Mouse (Mus musculus) lung, postnatal 0 days (tissue): ENCODE measurements around the gene Susd4. TPM values are rescaled to one million over a fixed set of nuclear protein-coding genes. Genes with fewer than 3 reads are reported as not detected.

ENCODE experiments used
- ATAC-seq: fragments of 200-750 bp; cut with Nextera tagmentation; 2 replicates; pipeline ENCODE4 v1.8.0; 2017; ENCODE audit warnings: moderate library complexity
- DNase-seq: peaks from one replicate; pipeline ENCODE4 v3.0.0-alpha.2; 2016; ENCODE audit warnings: low spot score
- H3K27ac ChIP-seq: fragments of 300-500 bp; sonication (generic); 2 replicates; pipeline ENCODE4 v1.5.1; 2014; ENCODE audit warnings: antibody characterized with exemption, mild to moderate bottlenecking, low read length, mixed read lengths
- H3K27me3 ChIP-seq: fragments of 300-500 bp; sonication (generic); replicated peaks from 2 replicates; pipeline ENCODE4 v1.6.1; 2014; ENCODE audit warnings: low read length, mixed read lengths; ENCODE audit not compliant: insufficient read depth
- H3K36me3 ChIP-seq: fragments of 300-500 bp; sonication (generic); 2 replicates; pipeline ENCODE4 v1.6.1; 2014; ENCODE audit warnings: low read length, mixed read lengths; ENCODE audit not compliant: insufficient read depth
- H3K4me1 ChIP-seq: fragments of 300-500 bp; sonication (generic); 2 replicates; pipeline ENCODE4 v1.6.1; 2014; ENCODE audit warnings: antibody characterized with exemption, low read depth, low read length, mixed read lengths; ENCODE audit not compliant: insufficient read depth
- H3K4me2 ChIP-seq: fragments of 300-500 bp; sonication (generic); replicated peaks from 2 replicates; pipeline ENCODE4 v1.6.1; 2014; ENCODE audit warnings: low read depth, mild to moderate bottlenecking, low read length, moderate library complexity, mixed read lengths
- H3K4me3 ChIP-seq: fragments of 300-500 bp; sonication (generic); 2 replicates; pipeline ENCODE4 v1.5.1; 2014; ENCODE audit warnings: low read depth, low read length
- H3K9ac ChIP-seq: fragments of 300-500 bp; sonication (generic); replicated peaks from 2 replicates; pipeline ENCODE4 v1.6.1; 2014; ENCODE audit warnings: low read depth, mild to moderate bottlenecking
- H3K9me3 ChIP-seq: fragments of 300-500 bp; sonication (generic); 2 replicates; pipeline ENCODE4 v1.6.1; 2016; ENCODE audit warnings: low read length, mixed read lengths
- CTCF ChIP-seq: IDR thresholded peaks from 2 replicates; pipeline ENCODE4 v1.5.1; 2016; ENCODE audit warnings: antibody characterized with exemption, mild to moderate bottlenecking
- EP300 ChIP-seq: IDR thresholded peaks from 2 replicates; pipeline ENCODE4 v1.6.1; 2016; ENCODE audit warnings: antibody characterized with exemption, mild to moderate bottlenecking, control low read depth
- WGBS: fragments of 180-500 bp; shearing (Covaris S2); extraction: QIAGEN DNeasy Blood & Tissue Kit; methylation state at CpG from one replicate; pipeline ENCODE4 v1.1.7; 2014; 5-methylcytosine and 5-hydroxymethylcytosine counted together
- polyA plus RNA-seq: library from polyadenylated mRNA; unstranded; fragments of >200 nt; fragmentation: Nextera tagmentation; extraction: Ambion mirVana; gene quantifications from 2 replicates; pipeline ENCODE4 v1.2.1, GENCODE M21; 2015

Susd4 gene
- polyA plus RNA-seq, 1 experiment from 2014 or later, result 13.3 TPM

GRCm38 (mm10) chr1:182783774-182784173 lies 20.1 kb downstream of the Susd4 start:
- Histone ChIP-seq H3K36me3 (no peaks in the 10 kb centered on the region), H3K4me3 (no peak overlapping the region), H3K27me3 (no peaks in the 10 kb centered on the region), H3K9me3 (no peaks in the 10 kb centered on the region), H3K4me2 (no peak overlapping the region), H3K27ac (no peak overlapping the region), H3K4me1 (peaks cover 5% of the 10 kb centered on the region; the same call in 1 of the 2 replicates), H3K9ac (no peak overlapping the region)
- DNase-seq (no peak), ATAC-seq (no peak)
- TF ChIP-seq CTCF (no peak), EP300 (no peak)
- 85% methylated on average over 7 of the region's 7 CpGs for WGBS

DNA sequence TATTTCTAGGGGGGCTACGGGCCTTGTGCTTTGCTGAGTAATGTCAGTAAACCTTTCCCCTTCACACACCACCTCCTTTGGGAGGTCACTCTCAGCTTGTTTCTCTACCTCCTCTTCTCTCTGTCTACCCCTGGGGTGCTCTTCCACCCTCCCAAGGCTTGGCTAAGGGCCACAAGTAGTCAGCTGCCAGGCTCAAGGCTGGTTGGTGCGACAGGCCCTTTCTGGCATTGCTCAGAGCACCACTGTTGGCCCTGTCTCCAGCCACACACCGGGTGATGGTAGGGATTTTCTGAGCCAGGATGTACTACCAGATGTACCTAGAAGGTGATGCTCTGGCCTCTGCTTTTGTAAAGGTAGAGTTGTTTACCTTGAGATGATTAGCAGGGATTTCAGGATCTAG lies 21.1 kb downstream of the Susd4 start:
- Histone ChIP-seq H3K36me3 (no peaks in the 10 kb centered on the region), H3K9me3 (no peaks in the 10 kb centered on the region), H3K27me3 (no peaks in the 10 kb centered on the region), H3K4me3 (no peak overlapping the region), H3K27ac (no peak overlapping the region), H3K4me1 (0 out of 2 replicates have a peak, but pooled peaks cover 8% of the 10 kb centered on the region), H3K9ac (no peak overlapping the region), H3K4me2 (no peak overlapping the region)
- TF ChIP-seq EP300 (no peak), CTCF (no peak)
- 75% methylated on average over 3 of the region's 3 CpGs for WGBS
- DNase-seq (no peak), ATAC-seq (no peak)

GRCm38 (mm10) chr1:182785504-182785903 lies 21.8 kb downstream of the Susd4 start:
- Histone ChIP-seq H3K27ac (no peak overlapping the region), H3K4me1 (0 out of 2 replicates have a peak, but pooled peaks cover 8% of the 10 kb centered on the region), H3K36me3 (no peaks in the 10 kb centered on the region), H3K4me3 (no peak overlapping the region), H3K4me2 (no peak overlapping the region), H3K27me3 (no peaks in the 10 kb centered on the region), H3K9ac (no peak overlapping the region), H3K9me3 (no peaks in the 10 kb centered on the region)
- WGBS, result 63% methylated on average over 5 of the region's 5 CpGs
- DNase-seq (peak; percentile 69), ATAC-seq (peak; percentile 74)
- TF ChIP-seq CTCF (no peak), EP300 (no peak)

DNA sequence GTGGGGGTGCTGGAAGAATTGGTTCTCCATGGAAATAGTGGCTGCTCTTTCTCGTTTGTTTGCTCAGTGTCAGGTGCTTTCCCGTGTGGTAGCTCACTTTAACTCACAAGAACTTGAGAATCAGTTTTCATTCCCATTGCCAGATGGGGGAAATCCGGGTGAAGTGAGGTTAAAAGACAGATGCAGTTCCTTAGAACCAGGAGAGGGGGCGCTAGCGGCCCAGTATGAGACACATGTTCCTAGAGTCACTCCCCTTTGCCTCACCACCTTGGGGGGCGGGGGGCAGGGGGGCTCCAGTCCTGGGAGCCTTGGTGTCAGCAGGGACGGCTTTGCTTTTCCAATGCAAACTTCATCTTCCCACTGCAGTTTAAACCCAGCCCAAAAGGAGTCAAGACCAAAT lies 23.4 kb downstream of the Susd4 start:
- TF ChIP-seq CTCF (peak; percentile 42), EP300 (no peak)
- Histone ChIP-seq H3K36me3 (no peaks in the 10 kb centered on the region), H3K9me3 (no peaks in the 10 kb centered on the region), H3K4me3 (no peak overlapping the region), H3K27me3 (no peaks in the 10 kb centered on the region), H3K27ac (no peak overlapping the region), H3K9ac (no peak overlapping the region), H3K4me2 (no peak overlapping the region), H3K4me1 (0 out of 2 replicates have a peak, but pooled peaks cover 8% of the 10 kb centered on the region)
- 36% methylated on average over 7 of the region's 7 CpGs for WGBS
- DNase-seq (no peak), ATAC-seq (no peak)

DNA sequence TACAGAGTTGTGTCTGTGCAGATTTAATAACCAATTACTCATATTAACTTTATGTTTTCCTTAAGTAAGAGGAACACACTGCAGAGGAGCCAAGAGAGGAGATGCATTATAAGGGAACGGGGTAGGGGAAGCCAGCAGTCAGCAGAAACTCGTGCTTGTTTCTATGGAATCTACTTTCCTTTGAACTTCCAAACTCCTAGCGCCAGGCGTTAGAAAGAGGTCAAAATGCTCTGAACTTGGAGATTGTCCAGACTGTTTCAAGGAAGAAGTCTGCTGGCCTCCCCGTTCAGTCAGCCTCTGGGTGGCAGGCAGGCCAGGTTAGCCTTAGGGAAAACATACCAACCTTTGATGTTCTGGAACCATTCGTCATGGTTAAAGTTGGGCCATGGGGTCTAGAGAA lies 25.2 kb downstream of the Susd4 start:
- Histone ChIP-seq H3K9ac (no peak overlapping the region), H3K27me3 (no peaks in the 10 kb centered on the region), H3K36me3 (no peaks in the 10 kb centered on the region), H3K9me3 (no peaks in the 10 kb centered on the region), H3K4me1 (0 out of 2 replicates have a peak, but pooled peaks cover 8% of the 10 kb centered on the region), H3K4me2 (no peak overlapping the region), H3K27ac (no peak overlapping the region), H3K4me3 (no peak overlapping the region)
- ATAC-seq (no peak), DNase-seq (peak; percentile 47)
- no peak for TF ChIP-seq CTCF
- no peak for TF ChIP-seq EP300
- 23% methylated on average over 6 of the region's 6 CpGs for WGBS

- Histone ChIP-seq H3K4me2 (no peak overlapping the region), H3K9ac (no peak overlapping the region), H3K27me3 (no peaks in the 10 kb centered on the region), H3K4me1 (0 out of 2 replicates have a peak, but pooled peaks cover 8% of the 10 kb centered on the region), H3K9me3 (no peaks in the 10 kb centered on the region), H3K27ac (no peak overlapping the region), H3K4me3 (no peak overlapping the region), H3K36me3 (no peaks in the 10 kb centered on the region)
- no peak for TF ChIP-seq EP300
- peak; percentile 77 for TF ChIP-seq CTCF
- ATAC-seq, result peak; percentile 72
- peak; percentile 81 for DNase-seq
- 26% methylated on average over 16 of the region's 16 CpGs for WGBS
Measured at GRCm38 (mm10) chr1:182792521-182793071, 28.9 kb downstream of the Susd4 start.
